Mouse (Mus musculus): ENCODE measurements around the gene Fpr3. TPM values are rescaled to one million over a fixed set of nuclear protein-coding genes. Genes with fewer than 3 reads are reported as not detected.

Fpr3 gene
- polyA plus RNA-seq, 1 experiment, result not detected

- Histone ChIP-seq H3K36me3 (ENCODE audit: control insufficient read depth, insufficient read depth, low read length) (no peaks in the 10 kb centered on the region), H3K4me1 (replicated peaks; ENCODE audit: control insufficient read depth, insufficient read depth, low read length) (no peaks in the 10 kb centered on the region), H3K27me3 (ENCODE audit: control insufficient read depth, insufficient read depth, low read length) (no peaks in the 10 kb centered on the region), H3K4me3 (ENCODE audit: control insufficient read depth, insufficient read depth, low read length) (no peak overlapping the region), H3K27ac (ENCODE audit: control insufficient read depth, insufficient read depth, low read length) (no peak overlapping the region)
- TF ChIP-seq POLR2A (IDR thresholded peaks at IDR 0.05; ENCODE audit: control insufficient read depth, extremely low read depth, insufficient read depth, low read length, poor library complexity) (no peak), CTCF (IDR thresholded peaks at IDR 0.05; ENCODE audit: borderline replicate concordance, control insufficient read depth, extremely low read depth, insufficient read depth, low read length, poor library complexity) (no peak)
- no peak for DNase-seq
- WGBS, result 50% methylated on average over 3 of the region's 3 CpGs
Observed at GRCm38 (mm10) chr17:17860110-17860509, 27.5 kb upstream of the Fpr3 start.

- no peak for TF ChIP-seq POLR2A (IDR thresholded peaks at IDR 0.05; ENCODE audit: control insufficient read depth, extremely low read depth, insufficient read depth, low read length, poor library complexity)
- TF ChIP-seq CTCF (IDR thresholded peaks at IDR 0.05; ENCODE audit: borderline replicate concordance, control insufficient read depth, extremely low read depth, insufficient read depth, low read length, poor library complexity), result no peak
- no peaks in the 10 kb centered on the region for H3K36me3 ChIP-seq (ENCODE audit: control insufficient read depth, insufficient read depth, low read length)
- DNase-seq, result no peak
- H3K27me3 ChIP-seq (ENCODE audit: control insufficient read depth, insufficient read depth, low read length), result no peaks in the 10 kb centered on the region
- WGBS, result 90% methylated on average over 1 of the region's 1 CpGs
- H3K4me3 ChIP-seq (ENCODE audit: control insufficient read depth, insufficient read depth, low read length), result no peak overlapping the region
- H3K4me1 ChIP-seq (replicated peaks; ENCODE audit: control insufficient read depth, insufficient read depth, low read length), result no peaks in the 10 kb centered on the region
- H3K27ac ChIP-seq (ENCODE audit: control insufficient read depth, insufficient read depth, low read length), result no peak overlapping the region
Observed at GRCm38 (mm10) chr17:17862360-17862759, 25.3 kb upstream of the Fpr3 start.

- WGBS, result 44% methylated on average over 2 of the region's 2 CpGs
- no peaks in the 10 kb centered on the region for H3K27me3 ChIP-seq (ENCODE audit: control insufficient read depth, insufficient read depth, low read length)
- H3K36me3 ChIP-seq (ENCODE audit: control insufficient read depth, insufficient read depth, low read length), result no peaks in the 10 kb centered on the region
- no peak overlapping the region for H3K27ac ChIP-seq (ENCODE audit: control insufficient read depth, insufficient read depth, low read length)
- H3K4me1 ChIP-seq (replicated peaks; ENCODE audit: control insufficient read depth, insufficient read depth, low read length), result no peaks in the 10 kb centered on the region
- TF ChIP-seq POLR2A (IDR thresholded peaks at IDR 0.05; ENCODE audit: control insufficient read depth, extremely low read depth, insufficient read depth, low read length, poor library complexity) (no peak), CTCF (IDR thresholded peaks at IDR 0.05; ENCODE audit: borderline replicate concordance, control insufficient read depth, extremely low read depth, insufficient read depth, low read length, poor library complexity) (no peak)
- no peak for DNase-seq
- H3K4me3 ChIP-seq (ENCODE audit: control insufficient read depth, insufficient read depth, low read length), result no peak overlapping the region
Observed at GRCm38 (mm10) chr17:17865168-17865567, 22.5 kb upstream of the Fpr3 start.

- Histone ChIP-seq H3K4me3 (ENCODE audit: control insufficient read depth, insufficient read depth, low read length) (no peak overlapping the region), H3K27ac (ENCODE audit: control insufficient read depth, insufficient read depth, low read length) (no peak overlapping the region), H3K4me1 (replicated peaks; ENCODE audit: control insufficient read depth, insufficient read depth, low read length) (no peaks in the 10 kb centered on the region), H3K36me3 (ENCODE audit: control insufficient read depth, insufficient read depth, low read length) (no peaks in the 10 kb centered on the region), H3K27me3 (ENCODE audit: control insufficient read depth, insufficient read depth, low read length) (no peaks in the 10 kb centered on the region)
- TF ChIP-seq POLR2A (IDR thresholded peaks at IDR 0.05; ENCODE audit: control insufficient read depth, extremely low read depth, insufficient read depth, low read length, poor library complexity) (no peak), CTCF (IDR thresholded peaks at IDR 0.05; ENCODE audit: borderline replicate concordance, control insufficient read depth, extremely low read depth, insufficient read depth, low read length, poor library complexity) (no peak)
- no peak for DNase-seq
- 89% methylated on average over 11 of the region's 11 CpGs for WGBS
Observed at GRCm38 (mm10) chr17:17866801-17867469, 20.7 kb upstream of the Fpr3 start.

- Histone ChIP-seq H3K4me1 (replicated peaks; ENCODE audit: control insufficient read depth, insufficient read depth, low read length) (no peaks in the 10 kb centered on the region), H3K27ac (ENCODE audit: control insufficient read depth, insufficient read depth, low read length) (no peak overlapping the region), H3K27me3 (ENCODE audit: control insufficient read depth, insufficient read depth, low read length) (no peaks in the 10 kb centered on the region), H3K4me3 (ENCODE audit: control insufficient read depth, insufficient read depth, low read length) (no peak overlapping the region), H3K36me3 (ENCODE audit: control insufficient read depth, insufficient read depth, low read length) (no peaks in the 10 kb centered on the region)
- no peak for DNase-seq
- WGBS, result 58% methylated on average over 2 of the region's 2 CpGs
- TF ChIP-seq POLR2A (IDR thresholded peaks at IDR 0.05; ENCODE audit: control insufficient read depth, extremely low read depth, insufficient read depth, low read length, poor library complexity), result no peak
- TF ChIP-seq CTCF (IDR thresholded peaks at IDR 0.05; ENCODE audit: borderline replicate concordance, control insufficient read depth, extremely low read depth, insufficient read depth, low read length, poor library complexity), result no peak
Observed at GRCm38 (mm10) chr17:17870892-17871550, 16.6 kb upstream of the Fpr3 start.

GRCm38 (mm10) chr17:17871697-17872096 lies 16.0 kb upstream of the Fpr3 start:
- no peaks in the 10 kb centered on the region for H3K27me3 ChIP-seq (ENCODE audit: control insufficient read depth, insufficient read depth, low read length)
- WGBS, result 9% methylated on average over 2 of the region's 2 CpGs
- no peak for TF ChIP-seq CTCF (IDR thresholded peaks at IDR 0.05; ENCODE audit: borderline replicate concordance, control insufficient read depth, extremely low read depth, insufficient read depth, low read length, poor library complexity)
- no peak for TF ChIP-seq POLR2A (IDR thresholded peaks at IDR 0.05; ENCODE audit: control insufficient read depth, extremely low read depth, insufficient read depth, low read length, poor library complexity)
- H3K4me1 ChIP-seq (replicated peaks; ENCODE audit: control insufficient read depth, insufficient read depth, low read length), result no peaks in the 10 kb centered on the region
- no peaks in the 10 kb centered on the region for H3K36me3 ChIP-seq (ENCODE audit: control insufficient read depth, insufficient read depth, low read length)
- DNase-seq, result no peak
- H3K4me3 ChIP-seq (ENCODE audit: control insufficient read depth, insufficient read depth, low read length), result no peak overlapping the region
- no peak overlapping the region for H3K27ac ChIP-seq (ENCODE audit: control insufficient read depth, insufficient read depth, low read length)

All from thymus, adult 2 months (tissue).